Mouse (Mus musculus): ENCODE data around the gene Bsnd. TPM values are rescaled to one million over a fixed set of nuclear protein-coding genes. Genes with fewer than 3 reads are reported as not detected.

The Bsnd gene
- polyA plus RNA-seq, 1 experiment from 2014 or later: not detected

- Histone ChIP-seq H3K4me3 (ENCODE audit: low read depth, low read length) (no peak overlapping the region), H3K27me3 (ENCODE audit: control insufficient read depth, insufficient read depth, low read length) (no peaks in the 10 kb centered on the region), H3K36me3 (ENCODE audit: control insufficient read depth, insufficient read depth, low read length) (no peaks in the 10 kb centered on the region), H3K9ac (ENCODE audit: low read length) (no peak overlapping the region), H3K4me2 (ENCODE audit: low read depth, severe bottlenecking) (no peak overlapping the region), H3K9me3 (ENCODE audit: control insufficient read depth, low read length) (no peaks in the 10 kb centered on the region), H3K4me1 (ENCODE audit: control insufficient read depth, insufficient read depth, low read length) (no peaks in the 10 kb centered on the region), H3K27ac (replicated peaks; ENCODE audit: low read depth, low read length) (no peak overlapping the region)
- ATAC-seq (ENCODE audit: insufficient number of reproducible peaks, low FRiP score, low TSS enrichment, low read depth) (no peak), DNase-seq (ENCODE audit: low spot score) (no peak)
- 81% methylated on average over 5 of the region's 5 CpGs for WGBS
These were observed 21.2 kb downstream of the Bsnd start for GRCm38 (mm10) chr4:106470921-106471320.

- no peaks in the 10 kb centered on the region for H3K36me3 ChIP-seq (ENCODE audit: control insufficient read depth, insufficient read depth, low read length)
- H3K27me3 ChIP-seq (ENCODE audit: control insufficient read depth, insufficient read depth, low read length): peaks cover 29% of the 10 kb centered on the region
- H3K4me3 ChIP-seq (ENCODE audit: low read depth, low read length): no peak overlapping the region
- no peak for DNase-seq (ENCODE audit: low spot score)
- ATAC-seq (ENCODE audit: insufficient number of reproducible peaks, low FRiP score, low TSS enrichment, low read depth): no peak
- H3K9ac ChIP-seq (ENCODE audit: low read length): no peak overlapping the region
- H3K4me1 ChIP-seq (ENCODE audit: control insufficient read depth, insufficient read depth, low read length): peaks cover 5% of the 10 kb centered on the region
- no peaks in the 10 kb centered on the region for H3K9me3 ChIP-seq (ENCODE audit: control insufficient read depth, low read length)
- no peak overlapping the region for H3K27ac ChIP-seq (replicated peaks; ENCODE audit: low read depth, low read length)
- no peak overlapping the region for H3K4me2 ChIP-seq (ENCODE audit: low read depth, severe bottlenecking)
- WGBS: 84% methylated on average over 13 of the region's 13 CpGs
These were observed 24.5 kb downstream of the Bsnd start for GRCm38 (mm10) chr4:106467420-106468110.

DNA sequence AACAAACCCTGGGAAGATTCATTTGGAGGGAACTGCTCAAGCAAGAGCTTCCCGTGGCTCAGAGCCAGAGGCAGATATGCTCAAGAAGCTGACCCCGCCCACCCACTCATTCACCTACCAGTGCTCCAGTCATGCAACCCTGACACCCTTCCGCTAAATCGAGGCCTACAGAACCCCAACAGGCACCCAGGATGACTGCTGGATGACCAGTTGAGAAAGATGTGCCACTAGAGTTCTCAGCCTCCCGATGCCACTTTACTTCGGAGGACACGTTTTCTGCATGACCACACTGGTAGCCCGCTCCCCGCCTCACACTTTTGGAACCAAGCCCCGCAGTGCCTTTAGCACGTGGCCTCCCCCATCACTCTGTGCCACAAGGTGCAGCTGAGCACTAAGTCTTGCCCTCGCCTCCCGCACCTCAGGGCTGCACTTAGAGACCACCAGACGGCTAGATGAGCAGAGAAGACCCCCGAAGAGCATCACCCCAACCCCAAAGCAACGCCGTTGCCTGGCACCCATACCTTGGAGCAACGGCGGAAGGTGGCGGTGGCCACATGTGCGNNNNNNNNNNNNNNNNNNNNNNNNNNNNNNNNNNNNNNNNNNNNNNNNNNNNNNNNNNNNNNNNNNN, 28.8 kb downstream of the Bsnd start:
- Histone ChIP-seq H3K4me1 (ENCODE audit: control insufficient read depth, insufficient read depth, low read length) (peaks cover 5% of the 10 kb centered on the region), H3K4me2 (ENCODE audit: low read depth, severe bottlenecking) (peak overlapping the region; percentile 45), H3K4me3 (ENCODE audit: low read depth, low read length) (peak overlapping the region; percentile 30), H3K27me3 (ENCODE audit: control insufficient read depth, insufficient read depth, low read length) (peaks cover 33% of the 10 kb centered on the region), H3K36me3 (ENCODE audit: control insufficient read depth, insufficient read depth, low read length) (no peaks in the 10 kb centered on the region), H3K27ac (replicated peaks; ENCODE audit: low read depth, low read length) (no peak overlapping the region), H3K9ac (ENCODE audit: low read length) (peak overlapping the region; percentile 2; the same call in 1 of the 2 replicates), H3K9me3 (ENCODE audit: control insufficient read depth, low read length) (no peaks in the 10 kb centered on the region)
- ATAC-seq (ENCODE audit: insufficient number of reproducible peaks, low FRiP score, low TSS enrichment, low read depth) (no peak), DNase-seq (ENCODE audit: low spot score) (peak; percentile 31)
- WGBS: 30% methylated on average over 21 of the region's 21 CpGs

- H3K27me3 ChIP-seq (ENCODE audit: control insufficient read depth, insufficient read depth, low read length): peaks cover 33% of the 10 kb centered on the region
- no peak overlapping the region for H3K27ac ChIP-seq (replicated peaks; ENCODE audit: low read depth, low read length)
- no peaks in the 10 kb centered on the region for H3K36me3 ChIP-seq (ENCODE audit: control insufficient read depth, insufficient read depth, low read length)
- no peak for DNase-seq (ENCODE audit: low spot score)
- no peak overlapping the region for H3K4me3 ChIP-seq (ENCODE audit: low read depth, low read length)
- ATAC-seq (ENCODE audit: insufficient number of reproducible peaks, low FRiP score, low TSS enrichment, low read depth): no peak
- peaks cover 5% of the 10 kb centered on the region for H3K4me1 ChIP-seq (ENCODE audit: control insufficient read depth, insufficient read depth, low read length)
- no peaks in the 10 kb centered on the region for H3K9me3 ChIP-seq (ENCODE audit: control insufficient read depth, low read length)
- no peak overlapping the region for H3K4me2 ChIP-seq (ENCODE audit: low read depth, severe bottlenecking)
- no peak overlapping the region for H3K9ac ChIP-seq (ENCODE audit: low read length)
- WGBS: 80% methylated on average over 5 of the region's 5 CpGs
These were observed 29.6 kb downstream of the Bsnd start for GRCm38 (mm10) chr4:106462524-106462923.

DNA sequence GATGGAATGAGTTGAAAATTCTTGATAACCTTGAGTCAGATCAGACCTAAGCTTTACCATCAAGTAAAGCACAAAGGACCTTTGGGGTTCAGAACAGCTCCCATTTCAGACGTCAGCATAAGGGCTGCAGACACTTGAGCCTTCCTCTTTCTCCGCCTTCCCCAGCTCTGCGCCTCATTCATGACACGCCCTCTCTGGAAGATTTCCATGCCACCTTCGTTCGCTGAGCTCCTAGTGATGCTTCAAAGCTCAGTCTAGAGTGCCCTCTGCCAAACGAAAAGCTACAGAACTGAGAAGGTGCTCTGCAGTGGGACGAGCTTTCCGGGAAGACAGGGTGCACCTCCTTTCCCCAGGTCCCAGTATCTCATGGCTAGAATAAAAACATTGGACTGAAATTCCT, 30.1 kb downstream of the Bsnd start:
- no peak for ATAC-seq (ENCODE audit: insufficient number of reproducible peaks, low FRiP score, low TSS enrichment, low read depth)

DNA sequence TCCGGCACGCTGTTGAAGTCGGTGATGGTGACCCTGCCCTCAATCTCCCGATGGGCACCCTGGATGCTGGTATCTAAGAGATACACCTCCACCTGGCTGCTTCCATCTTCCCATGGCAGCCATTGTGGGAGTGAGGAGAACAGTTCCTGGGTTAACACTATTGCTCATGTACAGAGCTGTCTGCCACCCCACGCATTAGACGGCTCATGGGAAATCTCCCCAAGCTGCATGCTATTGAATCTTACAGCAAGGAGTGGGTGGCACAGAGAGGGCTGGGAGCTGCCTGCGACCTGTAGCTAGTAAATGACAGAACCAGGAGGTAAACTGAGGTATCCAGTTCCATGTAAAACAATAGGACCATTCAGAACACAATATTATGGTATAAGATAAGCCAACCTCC, 37.5 kb downstream of the Bsnd start:
- Histone ChIP-seq H3K4me3 (ENCODE audit: low read depth, low read length) (no peak overlapping the region), H3K9me3 (ENCODE audit: control insufficient read depth, low read length) (no peaks in the 10 kb centered on the region), H3K9ac (ENCODE audit: low read length) (no peak overlapping the region), H3K4me1 (ENCODE audit: control insufficient read depth, insufficient read depth, low read length) (no peaks in the 10 kb centered on the region), H3K27ac (replicated peaks; ENCODE audit: low read depth, low read length) (no peak overlapping the region), H3K27me3 (ENCODE audit: control insufficient read depth, insufficient read depth, low read length) (no peaks in the 10 kb centered on the region), H3K36me3 (ENCODE audit: control insufficient read depth, insufficient read depth, low read length) (no peaks in the 10 kb centered on the region), H3K4me2 (ENCODE audit: low read depth, severe bottlenecking) (no peak overlapping the region)
- WGBS: 87% methylated on average over 7 of the region's 7 CpGs
- ATAC-seq (ENCODE audit: insufficient number of reproducible peaks, low FRiP score, low TSS enrichment, low read depth) (no peak), DNase-seq (ENCODE audit: low spot score) (no peak)

More for the DNA sequence above, 30.1 kb downstream of the Bsnd start:
- H3K27ac ChIP-seq (replicated peaks; ENCODE audit: low read depth, low read length): no peak overlapping the region
- DNase-seq (ENCODE audit: low spot score): no peak
- H3K9ac ChIP-seq (ENCODE audit: low read length): no peak overlapping the region
- no peaks in the 10 kb centered on the region for H3K9me3 ChIP-seq (ENCODE audit: control insufficient read depth, low read length)
- no peak overlapping the region for H3K4me3 ChIP-seq (ENCODE audit: low read depth, low read length)
- peaks cover 5% of the 10 kb centered on the region for H3K4me1 ChIP-seq (ENCODE audit: control insufficient read depth, insufficient read depth, low read length)
- H3K4me2 ChIP-seq (ENCODE audit: low read depth, severe bottlenecking): no peak overlapping the region
- WGBS: 76% methylated on average over 9 of the region's 9 CpGs
- no peaks in the 10 kb centered on the region for H3K36me3 ChIP-seq (ENCODE audit: control insufficient read depth, insufficient read depth, low read length)
- peaks cover 33% of the 10 kb centered on the region for H3K27me3 ChIP-seq (ENCODE audit: control insufficient read depth, insufficient read depth, low read length)

GRCm38 (mm10) chr4:106453516-106453915, 38.6 kb downstream of the Bsnd start:
- Histone ChIP-seq H3K27ac (replicated peaks; ENCODE audit: low read depth, low read length) (no peak overlapping the region), H3K4me1 (ENCODE audit: control insufficient read depth, insufficient read depth, low read length) (no peaks in the 10 kb centered on the region), H3K9ac (ENCODE audit: low read length) (no peak overlapping the region), H3K36me3 (ENCODE audit: control insufficient read depth, insufficient read depth, low read length) (no peaks in the 10 kb centered on the region), H3K4me2 (ENCODE audit: low read depth, severe bottlenecking) (no peak overlapping the region), H3K27me3 (ENCODE audit: control insufficient read depth, insufficient read depth, low read length) (no peaks in the 10 kb centered on the region), H3K4me3 (ENCODE audit: low read depth, low read length) (no peak overlapping the region), H3K9me3 (ENCODE audit: control insufficient read depth, low read length) (no peaks in the 10 kb centered on the region)
- DNase-seq (ENCODE audit: low spot score): no peak
- no peak for ATAC-seq (ENCODE audit: insufficient number of reproducible peaks, low FRiP score, low TSS enrichment, low read depth)
- whole genome bisulfite sequencing: 88% methylated on average over 4 of the region's 4 CpGs

- no peak overlapping the region for H3K9ac ChIP-seq (ENCODE audit: low read length)
- no peaks in the 10 kb centered on the region for H3K36me3 ChIP-seq (ENCODE audit: control insufficient read depth, insufficient read depth, low read length)
- WGBS: 88% methylated on average over 5 of the region's 5 CpGs
- no peaks in the 10 kb centered on the region for H3K4me1 ChIP-seq (ENCODE audit: control insufficient read depth, insufficient read depth, low read length)
- DNase-seq (ENCODE audit: low spot score): no peak
- H3K27me3 ChIP-seq (ENCODE audit: control insufficient read depth, insufficient read depth, low read length): no peaks in the 10 kb centered on the region
- no peak overlapping the region for H3K27ac ChIP-seq (replicated peaks; ENCODE audit: low read depth, low read length)
- H3K9me3 ChIP-seq (ENCODE audit: control insufficient read depth, low read length): no peaks in the 10 kb centered on the region
- H3K4me3 ChIP-seq (ENCODE audit: low read depth, low read length): no peak overlapping the region
- no peak overlapping the region for H3K4me2 ChIP-seq (ENCODE audit: low read depth, severe bottlenecking)
- no peak for ATAC-seq (ENCODE audit: insufficient number of reproducible peaks, low FRiP score, low TSS enrichment, low read depth)
These were observed 39.0 kb downstream of the Bsnd start for GRCm38 (mm10) chr4:106453108-106453507.
